Mouse (Mus musculus): ENCODE measurements around the gene Serpina3b.

GRCm38 (mm10) chr12:104138216-104138615 lies 10.4 kb downstream of the Serpina3b start:
- TF ChIP-seq POLR2A (IDR thresholded peaks at IDR 0.05; ENCODE audit: borderline replicate concordance, extremely low read depth, insufficient read depth, insufficient read length, poor library complexity, severe bottlenecking) (no peak), CTCF (IDR thresholded peaks at IDR 0.05; ENCODE audit: borderline replicate concordance, extremely low read depth, insufficient read depth, insufficient read length) (no peak)
